Mouse (Mus musculus) heart, adult 2 months (tissue): ENCODE data around the gene Slc47a1. TPM values are rescaled to one million over a fixed set of nuclear protein-coding genes. Genes with fewer than 3 reads are reported as not detected.

ENCODE experiments used
- DNase-seq, 2 experiments: peaks; one replicate each; pipeline ENCODE4 v3.0.0; 2021
- H3K27ac ChIP-seq: fragments of 200-600 bp; 2 replicates; pipeline ENCODE4 v1.8.1; 2022
- H3K27me3 ChIP-seq: fragments of 200-500 bp; 2 replicates; pipeline ENCODE4 v1.6.1; 2012; ENCODE audit warnings: mild to moderate bottlenecking, low read length, inconsistent platforms, mixed read lengths; ENCODE audit not compliant: control insufficient read depth, insufficient read depth
- H3K36me3 ChIP-seq: fragments of 200-500 bp; 2 replicates; pipeline ENCODE4 v1.6.1; 2012; ENCODE audit warnings: low read length, inconsistent platforms; ENCODE audit not compliant: control insufficient read depth, insufficient read depth
- H3K4me1 ChIP-seq: fragments of 200-500 bp; 2 replicates; pipeline ENCODE4 v1.6.1; 2011; ENCODE audit warnings: low read length; ENCODE audit not compliant: control insufficient read depth, insufficient read depth
- H3K4me3 ChIP-seq: fragments of 200-600 bp; 2 replicates; pipeline ENCODE4 v1.8.1; 2022
- H3K79me2 ChIP-seq: fragments of 200-500 bp; replicated peaks from 2 replicates; pipeline ENCODE4 v1.6.1; 2012; ENCODE audit warnings: mild to moderate bottlenecking, inconsistent platforms, low read length, moderate library complexity, mixed read lengths; ENCODE audit not compliant: control insufficient read depth, insufficient read depth
- H3K9ac ChIP-seq: fragments of 200-500 bp; 2 replicates; pipeline ENCODE4 v1.6.1; 2012; ENCODE audit warnings: low read depth, mild to moderate bottlenecking, control low read depth, inconsistent platforms, low read length, mixed read lengths
- CTCF ChIP-seq: fragments of 200-600 bp; IDR thresholded peaks from 2 replicates; pipeline ENCODE4 v1.8.1; 2022; ENCODE audit warnings: antibody characterized with exemption, mild to moderate bottlenecking, moderate library complexity
- EP300 ChIP-seq: fragments of 200-500 bp; IDR thresholded peaks from 2 replicates; pipeline ENCODE4 v1.6.1; 2011; ENCODE audit warnings: low read depth, low read length, control low read depth; ENCODE audit not compliant: insufficient read depth
- POLR2A ChIP-seq: fragments of 200-500 bp; IDR thresholded peaks from 2 replicates; pipeline ENCODE4 v1.6.1; 2011; ENCODE audit warnings: mild to moderate bottlenecking, low read depth, low read length, control low read depth; ENCODE audit not compliant: insufficient read depth
- WGBS: fragments of 180-500 bp; shearing (Covaris S2); methylation state at CpG from one replicate; pipeline ENCODE4 v1.1.7; 2018; 5-methylcytosine and 5-hydroxymethylcytosine counted together
- intact Hi-C: fragments of 180-260 bp; cut with DNase I; formaldehyde crosslinking; loops from one replicate; pipeline ENCODE4 v1.15.1; 2025
- polyA plus RNA-seq: library from polyadenylated mRNA; depleted of rRNA; stranded (reverse); fragments of >200 nt; gene quantifications from 2 replicates; pipeline ENCODE4 v1.2.3, GENCODE M21; 2012
- total RNA-seq, 2 experiments: library from RNA; stranded (reverse); gene quantifications; 2 replicates each; pipeline ENCODE4 v1.2.3; 2021

Slc47a1 gene
- total and polyA plus RNA-seq, 3 experiments, result 27.7 to 51.1 (median 32.0) TPM

DNA sequence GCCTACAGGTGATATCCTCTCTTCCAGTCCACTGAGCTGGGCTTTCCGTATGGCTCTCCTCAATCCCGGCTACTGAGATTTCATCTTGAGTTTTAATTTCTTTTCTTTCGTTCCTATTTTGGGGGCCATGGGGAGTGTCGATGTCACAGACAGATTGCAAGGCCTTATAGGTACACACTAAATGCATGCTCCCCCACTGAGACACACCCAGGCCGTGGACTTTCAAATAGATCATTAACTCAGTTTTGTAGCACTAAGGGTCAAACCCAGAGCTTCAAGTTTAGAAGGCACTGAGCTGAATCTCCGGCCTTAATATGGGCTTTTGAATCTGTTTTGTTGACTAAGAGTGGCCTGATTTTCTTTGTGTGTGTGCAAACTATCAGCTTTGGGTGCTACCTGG, 23.8 kb downstream of the Slc47a1 start:
- intact Hi-C loops, result no loop called here
- Histone ChIP-seq H3K27me3 (no peaks in the 10 kb centered on the region), H3K79me2 (no peaks in the 10 kb centered on the region), H3K4me1 (no peaks in the 10 kb centered on the region), H3K27ac (no peak overlapping the region), H3K9ac (no peak overlapping the region), H3K36me3 (no peaks in the 10 kb centered on the region), H3K4me3 (no peak overlapping the region)
- 87% methylated on average over 6 of the region's 6 CpGs for WGBS
- TF ChIP-seq CTCF, result no peak
- TF ChIP-seq EP300, result no peak
- TF ChIP-seq POLR2A, result no peak
- DNase-seq, result no peak

- no peak for DNase-seq
- TF ChIP-seq EP300, result no peak
- intact Hi-C loops, result no loop called here
- Histone ChIP-seq H3K36me3 (no peaks in the 10 kb centered on the region), H3K79me2 (no peaks in the 10 kb centered on the region), H3K9ac (no peak overlapping the region), H3K4me1 (no peaks in the 10 kb centered on the region), H3K4me3 (no peak overlapping the region), H3K27me3 (no peaks in the 10 kb centered on the region), H3K27ac (no peak overlapping the region)
- WGBS, result 77% methylated on average over 2 of the region's 2 CpGs
Measured at GRCm38 (mm10) chr11:61353038-61353437, 25.1 kb downstream of the Slc47a1 start.

GRCm38 (mm10) chr11:61352138-61352651, 25.9 kb downstream of the Slc47a1 start:
- 51% methylated on average over 9 of the region's 9 CpGs for WGBS
- Histone ChIP-seq H3K36me3 (no peaks in the 10 kb centered on the region), H3K27ac (no peak overlapping the region), H3K4me1 (no peaks in the 10 kb centered on the region), H3K9ac (no peak overlapping the region), H3K4me3 (no peak overlapping the region), H3K27me3 (no peaks in the 10 kb centered on the region), H3K79me2 (no peaks in the 10 kb centered on the region)
- intact Hi-C loops, result no loop called here
- TF ChIP-seq POLR2A, result no peak
- peak; percentile 42 for TF ChIP-seq CTCF
- DNase-seq, result no peak

- Histone ChIP-seq H3K79me2 (no peaks in the 10 kb centered on the region), H3K9ac (no peak overlapping the region), H3K36me3 (no peaks in the 10 kb centered on the region), H3K4me1 (no peaks in the 10 kb centered on the region), H3K27me3 (no peaks in the 10 kb centered on the region), H3K4me3 (no peak overlapping the region), H3K27ac (no peak overlapping the region)
- TF ChIP-seq CTCF (peak; percentile 85), EP300 (peak; percentile 88), POLR2A (no peak)
- 9% methylated on average over 8 of the region's 8 CpGs for WGBS
- intact Hi-C loops, result loop anchor here (1.0 to 10.0 kb wide), 4 partner anchors 39 to 365 kb away; no protein-coding TSS in a partner anchor
- DNase-seq, result peak; percentile 63 to 64
Measured at GRCm38 (mm10) chr11:61349337-61349736, 28.8 kb downstream of the Slc47a1 start.

DNA sequence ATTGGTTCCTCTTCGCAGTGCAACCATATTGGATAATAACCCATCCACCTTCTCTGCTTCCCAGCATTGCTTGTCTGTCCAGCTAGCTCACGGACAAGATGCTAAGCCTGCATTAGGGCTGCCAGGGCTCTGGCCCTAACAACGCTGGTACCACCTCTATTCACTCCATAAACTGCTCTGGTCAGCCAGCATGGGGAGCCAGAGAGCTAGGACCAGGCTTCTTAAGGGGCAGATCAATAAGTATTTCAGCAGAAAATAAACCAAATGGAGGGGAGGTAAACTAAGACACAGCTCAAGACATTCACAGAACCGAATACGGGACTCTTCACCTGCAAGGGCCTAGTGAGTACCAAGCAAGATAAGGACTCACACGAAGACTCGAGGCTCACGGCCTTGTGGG, 32.0 kb downstream of the Slc47a1 start:
- Histone ChIP-seq H3K36me3 (no peaks in the 10 kb centered on the region), H3K9ac (no peak overlapping the region), H3K4me3 (no peak overlapping the region), H3K4me1 (no peaks in the 10 kb centered on the region), H3K27ac (no peak overlapping the region), H3K27me3 (peaks cover 2% of the 10 kb centered on the region; the same call in 1 of the 2 replicates), H3K79me2 (no peaks in the 10 kb centered on the region)
- no peak for DNase-seq
- intact Hi-C loops, result loop anchor here (5.0 to 10.0 kb wide), 2 partner anchors 156 to 369 kb away; no protein-coding TSS in a partner anchor
- TF ChIP-seq EP300 (no peak), CTCF (peak; percentile 28), POLR2A (no peak)
- WGBS, result 72% methylated on average over 8 of the region's 8 CpGs

DNA sequence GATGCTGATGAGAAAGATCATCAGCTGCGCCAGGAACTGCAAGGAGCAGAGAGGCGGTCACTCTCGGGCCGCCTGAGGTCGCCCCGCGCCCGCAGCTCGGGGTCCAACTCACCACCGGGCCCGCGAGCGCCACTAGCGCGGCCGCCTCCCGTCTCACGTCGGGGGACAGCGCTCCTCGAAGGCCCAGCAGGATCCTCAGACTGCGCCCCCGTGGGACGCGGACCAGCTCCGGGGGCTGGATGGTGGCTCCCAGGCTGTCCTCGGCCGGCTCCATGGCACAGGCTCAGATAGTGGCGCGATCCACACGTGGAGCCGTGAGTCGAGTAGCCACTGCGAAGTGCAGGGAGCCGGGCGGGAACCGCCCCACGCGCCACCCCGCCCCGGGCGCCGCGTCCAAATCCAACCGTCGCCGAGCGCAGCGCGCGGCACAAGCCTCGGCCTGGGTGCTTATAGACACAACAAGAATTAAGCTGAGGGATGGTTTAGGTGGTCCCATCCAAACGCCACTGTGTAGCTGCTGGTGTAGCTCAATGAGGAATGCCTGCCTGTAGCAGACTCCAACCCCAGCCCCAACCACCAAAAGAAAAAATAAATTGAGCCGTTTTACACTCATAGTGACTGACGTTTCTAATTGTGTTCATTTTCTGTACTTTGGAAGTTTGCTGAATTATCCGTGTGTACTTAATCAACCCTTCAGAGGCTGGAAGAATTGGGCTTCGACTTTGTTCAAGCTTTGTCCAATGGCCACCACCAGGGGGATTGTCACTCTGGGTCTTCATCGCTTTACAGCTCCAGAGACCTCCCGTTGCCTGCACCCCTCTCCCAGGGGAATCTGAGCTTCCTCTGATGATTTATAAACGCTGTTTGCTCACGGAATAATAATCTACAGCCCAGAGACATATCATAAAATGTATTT, 35.4 kb downstream of the Slc47a1 start, which contains the start of gene Slc47a2:
Gene Slc47a2 (minus strand): TSS at position 356 of the 916 bp plus-strand sequence.
- peaks cover 2% of the 10 kb centered on the region; the same call in 1 of the 2 replicates for H3K27me3 ChIP-seq
- no peaks in the 10 kb centered on the region for H3K36me3 ChIP-seq
- no peaks in the 10 kb centered on the region for H3K79me2 ChIP-seq
- H3K9ac ChIP-seq, result peak within 1 kb of the TSS; percentile 46; the same call in 1 of the 2 replicates
- WGBS, result 6% methylated on average over 61 of the region's 61 CpGs
- intact Hi-C loops, result loop anchor here (2.0 to 10.0 kb wide), 2 partner anchors 110 to 372 kb away; no protein-coding TSS in a partner anchor
- H3K4me3 ChIP-seq, result peak within 1 kb of the TSS; percentile 39
- H3K27ac ChIP-seq, result no peak within 1 kb of the TSS
- DNase-seq, result peak; percentile 17 to 54
- no peaks in the 10 kb centered on the region for H3K4me1 ChIP-seq
- TF ChIP-seq POLR2A, result no peak
- TF ChIP-seq CTCF, result peak; percentile 65
- TF ChIP-seq EP300, result no peak
